Mouse (Mus musculus) limb, embryonic 11.5 days (tissue): ENCODE measurements around the gene Gm14151. TPM values are rescaled to one million over a fixed set of nuclear protein-coding genes. Genes with fewer than 3 reads are reported as not detected.
A peak's percentile ranks its signal among the peaks of the same experiment; 100 is the strongest.
"Not testable (repeated sequence)": the region's sequence is repeated elsewhere in the genome, so short reads cannot be mapped to it uniquely, and the experiment has no call there.

Experiments used
- ATAC-seq: fragments of 200-750 bp; cut with Nextera tagmentation; 2 replicates; pipeline ENCODE4 v1.8.0; 2017; ENCODE audit warnings: low read depth; ENCODE audit not compliant: insufficient number of reproducible peaks, low FRiP score, low TSS enrichment
- DNase-seq: peaks from one replicate; pipeline ENCODE4 v3.0.0-alpha.2; 2015; ENCODE audit warnings: low spot score
- H3K27ac ChIP-seq: fragments of 300-500 bp; sonication (generic); replicated peaks from 2 replicates; pipeline ENCODE4 v1.5.1; 2014; ENCODE audit warnings: low read depth, mild to moderate bottlenecking, low read length
- H3K27me3 ChIP-seq: fragments of 300-500 bp; sonication (generic); 2 replicates; pipeline ENCODE4 v1.6.1; 2014; ENCODE audit warnings: mild to moderate bottlenecking, low read length, mixed read lengths; ENCODE audit not compliant: control insufficient read depth, insufficient read depth
- H3K36me3 ChIP-seq: fragments of 300-500 bp; sonication (generic); 2 replicates; pipeline ENCODE4 v1.6.1; 2014; ENCODE audit warnings: mild to moderate bottlenecking, low read length, moderate library complexity, mixed read lengths; ENCODE audit not compliant: control insufficient read depth, insufficient read depth
- H3K4me1 ChIP-seq: fragments of 300-500 bp; sonication (generic); 2 replicates; pipeline ENCODE4 v1.6.1; 2014; ENCODE audit warnings: low read length, mixed read lengths; ENCODE audit not compliant: control insufficient read depth, insufficient read depth
- H3K4me2 ChIP-seq: fragments of 300-500 bp; sonication (generic); 2 replicates; pipeline ENCODE4 v1.6.1; 2014; ENCODE audit warnings: low read depth, mild to moderate bottlenecking, moderate library complexity; ENCODE audit not compliant: severe bottlenecking
- H3K4me3 ChIP-seq: fragments of 300-500 bp; sonication (generic); 2 replicates; pipeline ENCODE4 v1.5.1; 2014; ENCODE audit warnings: low read depth, low read length
- H3K9ac ChIP-seq: fragments of 300-500 bp; sonication (generic); 2 replicates; pipeline ENCODE4 v1.6.1; 2014; ENCODE audit warnings: mild to moderate bottlenecking, low read length
- H3K9me3 ChIP-seq: fragments of 300-500 bp; sonication (generic); 2 replicates; pipeline ENCODE4 v1.6.1; 2016; ENCODE audit warnings: low read length; ENCODE audit not compliant: control insufficient read depth
- WGBS: fragments of 180-500 bp; shearing (Covaris S2); extraction: QIAGEN DNeasy Blood & Tissue Kit; methylation state at CpG from one replicate; pipeline ENCODE4 v1.1.7; 2014; 5-methylcytosine and 5-hydroxymethylcytosine counted together
- polyA plus RNA-seq: library from polyadenylated mRNA; unstranded; fragments of >200 nt; fragmentation: Nextera tagmentation; extraction: Ambion mirVana; gene quantifications from 2 replicates; pipeline ENCODE4 v1.2.1, GENCODE M21; 2014

The Gm14151 gene
- polyA plus RNA-seq, result not detected in 2 replicates

DNA sequence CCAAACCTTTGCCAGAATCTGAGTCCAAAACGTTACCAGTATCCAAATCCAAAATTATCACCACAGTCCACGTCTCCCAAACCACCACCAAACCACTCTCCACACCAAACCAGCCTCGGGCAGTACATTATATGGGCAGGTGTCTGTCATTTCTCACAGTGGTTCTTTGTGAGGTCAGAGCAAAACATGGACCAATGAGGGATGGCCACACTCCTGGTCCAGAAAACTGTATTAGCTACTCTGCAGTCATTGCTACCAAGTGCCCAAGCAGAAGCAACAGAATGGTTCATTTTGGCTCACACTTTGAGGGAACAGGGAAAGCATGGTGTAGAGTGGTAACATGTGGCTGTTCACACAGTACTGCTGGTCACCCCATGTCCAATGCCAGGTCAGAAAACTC, at the start of gene Gm14151:
Gene Gm14151, minus strand, starts transcription at position 101 of the 400 bp plus-strand sequence.
- not testable (repeated sequence) for H3K9ac ChIP-seq, H3K27me3 ChIP-seq, H3K4me3 ChIP-seq, H3K27ac ChIP-seq, DNase-seq, ATAC-seq, H3K36me3 ChIP-seq, H3K4me2 ChIP-seq, H3K9me3 ChIP-seq, H3K4me1 ChIP-seq
- no CpG with 5 or more reads among the region's 3 CpGs for WGBS

DNA sequence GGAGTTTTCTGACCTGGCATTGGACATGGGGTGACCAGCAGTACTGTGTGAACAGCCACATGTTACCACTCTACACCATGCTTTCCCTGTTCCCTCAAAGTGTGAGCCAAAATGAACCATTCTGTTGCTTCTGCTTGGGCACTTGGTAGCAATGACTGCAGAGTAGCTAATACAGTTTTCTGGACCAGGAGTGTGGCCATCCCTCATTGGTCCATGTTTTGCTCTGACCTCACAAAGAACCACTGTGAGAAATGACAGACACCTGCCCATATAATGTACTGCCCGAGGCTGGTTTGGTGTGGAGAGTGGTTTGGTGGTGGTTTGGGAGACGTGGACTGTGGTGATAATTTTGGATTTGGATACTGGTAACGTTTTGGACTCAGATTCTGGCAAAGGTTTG, 5.8 kb upstream of the Gm14151 start, which contains the start of gene Gm14147:
Gene Gm14147, plus strand, starts transcription at position 301 of the 400 bp plus-strand sequence.
- not testable (repeated sequence) for H3K4me3 ChIP-seq, ATAC-seq, DNase-seq, H3K4me2 ChIP-seq, H3K9ac ChIP-seq, H3K36me3 ChIP-seq, H3K27me3 ChIP-seq, H3K27ac ChIP-seq, H3K9me3 ChIP-seq, H3K4me1 ChIP-seq
- no CpG with 5 or more reads among the region's 3 CpGs for WGBS

GRCm38 (mm10) chr2:151056637-151057036, 35.5 kb downstream of the Gm14151 start:
- no peak overlapping the region for H3K4me2 ChIP-seq
- H3K4me3 ChIP-seq, result no peak overlapping the region
- H3K9ac ChIP-seq, result no peak overlapping the region
- H3K27ac ChIP-seq, result no peak overlapping the region
- H3K27me3 ChIP-seq, result no peaks in the 10 kb centered on the region
- DNase-seq (no peak), ATAC-seq (no peak)
- H3K36me3 ChIP-seq, result no peaks in the 10 kb centered on the region
- no peaks in the 10 kb centered on the region for H3K4me1 ChIP-seq
- whole genome bisulfite sequencing, result 94% methylated on average over 1 of the region's 1 CpGs
- H3K9me3 ChIP-seq, result no peaks in the 10 kb centered on the region; the same call in 1 of the 2 replicates

DNA sequence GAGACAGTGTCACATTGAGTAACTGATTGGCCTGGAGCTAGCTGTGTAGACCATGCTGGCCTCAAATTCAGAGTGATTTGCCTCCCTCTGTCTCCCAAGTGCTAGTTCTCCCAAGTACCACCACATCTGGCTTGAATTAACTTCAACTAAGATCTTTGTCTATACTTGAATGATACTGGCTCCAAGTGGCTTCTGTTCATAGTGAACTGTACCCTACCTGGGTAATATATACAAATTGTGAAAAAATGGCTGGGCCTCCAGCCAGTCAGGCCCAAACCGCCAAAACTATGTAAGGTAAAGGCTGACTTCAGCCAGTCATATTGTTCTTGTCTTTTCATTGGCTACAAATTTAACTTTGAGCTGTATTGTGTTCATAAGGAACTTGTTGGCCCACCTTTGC, 51.7 kb downstream of the Gm14151 start:
- no peak for ATAC-seq
- no peaks in the 10 kb centered on the region for H3K9me3 ChIP-seq
- no peaks in the 10 kb centered on the region for H3K36me3 ChIP-seq
- peaks cover 5% of the 10 kb centered on the region; the same call in 1 of the 2 replicates for H3K4me1 ChIP-seq
- 89% methylated on average over 1 of the region's 1 CpGs for WGBS
- no peak overlapping the region for H3K4me3 ChIP-seq
- H3K9ac ChIP-seq, result no peak overlapping the region
- no peak for DNase-seq
- H3K27me3 ChIP-seq, result no peaks in the 10 kb centered on the region
- no peak overlapping the region for H3K4me2 ChIP-seq
- no peak overlapping the region for H3K27ac ChIP-seq

DNA sequence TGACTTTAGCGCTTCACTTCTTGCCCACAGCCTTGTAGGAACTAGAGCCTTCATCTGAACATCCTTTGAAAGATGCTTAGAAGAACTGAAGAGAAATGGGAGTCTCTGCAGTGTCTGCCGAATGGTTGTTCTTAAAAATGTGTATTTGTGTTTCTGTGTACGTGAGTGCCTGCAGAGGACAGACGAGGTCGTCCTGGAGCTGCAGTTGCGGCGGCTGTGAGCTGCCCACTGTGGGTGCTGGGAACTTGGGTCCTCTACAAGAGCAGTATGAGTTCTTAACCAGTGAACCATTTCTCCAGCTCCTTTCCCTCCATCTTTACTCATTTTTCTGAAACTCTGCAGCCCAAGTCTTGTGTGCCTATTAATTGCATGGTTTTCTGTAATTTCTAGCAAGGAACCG, 52.4 kb downstream of the Gm14151 start:
- H3K36me3 ChIP-seq, result no peaks in the 10 kb centered on the region
- peak overlapping the region; percentile 97 for H3K9ac ChIP-seq
- no peaks in the 10 kb centered on the region for H3K27me3 ChIP-seq
- peak overlapping the region; percentile 90 for H3K4me3 ChIP-seq
- no peak overlapping the region; the same call in 1 of the 2 replicates for H3K27ac ChIP-seq
- DNase-seq, result no peak
- peaks cover 5% of the 10 kb centered on the region; the same call in 1 of the 2 replicates for H3K4me1 ChIP-seq
- 0 out of 2 replicates have a peak, but pooled peaks have one; percentile 12 for ATAC-seq
- no peaks in the 10 kb centered on the region for H3K9me3 ChIP-seq
- WGBS, result 57% methylated on average over 8 of the region's 8 CpGs
- peak overlapping the region; percentile 70 for H3K4me2 ChIP-seq

DNA sequence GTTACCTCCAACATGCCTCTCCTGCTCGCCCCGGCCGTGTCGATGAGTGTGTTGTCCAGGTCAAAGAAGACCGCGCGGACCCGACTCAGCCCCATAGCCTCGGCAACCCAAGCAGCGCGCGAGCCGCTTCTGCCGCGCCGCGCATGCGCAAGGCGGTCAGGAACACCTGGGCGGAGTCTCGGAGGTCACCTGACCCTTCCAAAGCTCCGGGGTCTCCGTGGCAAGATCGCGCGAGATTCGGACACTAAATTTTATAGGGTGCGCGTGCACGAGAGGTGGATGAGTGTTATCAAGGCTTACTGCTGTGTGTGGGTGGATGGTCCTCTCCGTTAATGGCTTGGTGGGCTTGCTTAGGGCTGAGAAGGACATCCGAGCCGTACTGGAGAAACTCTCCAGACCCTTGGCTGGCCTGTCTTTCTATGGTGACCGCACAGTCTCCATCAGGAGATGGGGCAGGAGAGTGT, 52.9 kb downstream of the Gm14151 start, which contains the start of the genes Ninl and Nanp:
Gene Ninl, minus strand, starts transcription at position 151 of the 464 bp plus-strand sequence.
Gene Nanp, minus strand, starts transcription at position 167 of the 464 bp plus-strand sequence.
- Histone ChIP-seq H3K4me1 (peaks cover 5% of the 10 kb centered on the region; the same call in 1 of the 2 replicates), H3K4me2 (peak within 1 kb of the TSS; percentile 70), H3K27me3 (no peaks in the 10 kb centered on the region), H3K36me3 (no peaks in the 10 kb centered on the region), H3K4me3 (peak within 1 kb of the TSS; percentile 90), H3K9ac (peak within 1 kb of the TSS; percentile 97), H3K27ac (peak within 1 kb of the TSS; percentile 56; the same call in 1 of the 2 replicates), H3K9me3 (no peaks in the 10 kb centered on the region)
- DNase-seq, result peak; percentile 96
- ATAC-seq, result peak; percentile 97
- WGBS, result under 1% methylated on average over 30 of the region's 34 CpGs

- H3K4me2 ChIP-seq, result peak overlapping the region; percentile 70
- no peaks in the 10 kb centered on the region for H3K27me3 ChIP-seq
- H3K9ac ChIP-seq, result peak overlapping the region; percentile 97
- H3K27ac ChIP-seq, result 0 out of 2 replicates have a peak overlapping the region, but pooled peaks have one; percentile 56
- DNase-seq (peak; percentile 72), ATAC-seq (no peak; the same call in 1 of the 2 replicates)
- under 1% methylated on average over 30 of the region's 30 CpGs for WGBS
- no peaks in the 10 kb centered on the region for H3K9me3 ChIP-seq
- H3K36me3 ChIP-seq, result no peaks in the 10 kb centered on the region
- H3K4me1 ChIP-seq, result peaks cover 5% of the 10 kb centered on the region; the same call in 1 of the 2 replicates
- peak overlapping the region; percentile 90 for H3K4me3 ChIP-seq
These were observed 53.3 kb downstream of the Gm14151 start for GRCm38 (mm10) chr2:151038811-151039222.

DNA sequence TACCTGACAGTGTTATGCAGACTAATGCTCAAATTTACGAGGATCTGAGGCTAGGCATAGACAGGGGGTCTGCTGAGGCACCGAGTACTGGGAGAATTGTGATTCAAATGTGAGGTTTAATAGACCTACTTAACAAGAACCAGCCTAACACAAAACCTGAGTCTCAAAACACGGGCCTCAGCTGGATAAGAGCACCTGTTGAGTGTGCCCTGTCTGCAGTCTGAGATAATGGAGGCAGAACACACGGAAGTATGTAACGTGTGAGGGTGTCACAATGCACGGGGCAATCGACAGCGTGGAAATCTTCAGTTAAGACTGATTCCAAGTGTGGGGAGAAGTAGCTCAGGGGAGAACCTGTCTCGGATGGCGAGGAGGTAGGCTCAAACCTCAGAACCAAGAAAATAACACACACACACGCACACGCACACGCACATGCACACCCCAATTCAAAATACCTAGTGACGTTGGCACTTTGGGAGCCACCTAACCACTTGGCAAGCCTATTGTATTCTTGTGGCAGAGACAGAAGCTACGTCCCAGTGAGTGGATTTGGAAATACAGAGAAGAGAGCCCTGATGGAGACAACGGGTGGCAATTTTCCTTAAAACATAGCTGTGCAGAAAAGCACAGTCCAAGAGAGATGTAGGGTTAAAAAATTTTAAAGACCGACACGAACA, 54.1 kb downstream of the Gm14151 start:
- peak; percentile 22 for DNase-seq
- 75% methylated on average over 18 of the region's 18 CpGs for WGBS
- Histone ChIP-seq H3K27me3 (no peaks in the 10 kb centered on the region), H3K4me2 (peak overlapping the region; percentile 70), H3K27ac (no peak overlapping the region), H3K4me3 (peak overlapping the region; percentile 90), H3K4me1 (peaks cover 5% of the 10 kb centered on the region; the same call in 1 of the 2 replicates), H3K9me3 (no peaks in the 10 kb centered on the region), H3K9ac (peak overlapping the region; percentile 97), H3K36me3 (no peaks in the 10 kb centered on the region)
- no peak for ATAC-seq
